Mouse (Mus musculus): ENCODE measurements around the gene Itch. TPM values are rescaled to one million over a fixed set of nuclear protein-coding genes. Genes with fewer than 3 reads are reported as not detected.

Gene Itch
- polyA plus RNA-seq, 1 experiment from 2014 or later, result 51.8 TPM

GRCm38 (mm10) chr2:155249588-155249987, 116.3 kb downstream of the Itch start:
- Histone ChIP-seq H3K27me3 (ENCODE audit: control insufficient read depth, insufficient read depth, low read length) (no peaks in the 10 kb centered on the region), H3K4me1 (ENCODE audit: control insufficient read depth, insufficient read depth, low read length) (no peaks in the 10 kb centered on the region), H3K4me2 (ENCODE audit: low read depth, severe bottlenecking) (no peak overlapping the region), H3K36me3 (ENCODE audit: control insufficient read depth, insufficient read depth, low read length) (peaks cover 29% of the 10 kb centered on the region), H3K9ac (ENCODE audit: low read length) (no peak overlapping the region), H3K4me3 (ENCODE audit: low read depth, low read length) (no peak overlapping the region), H3K9me3 (ENCODE audit: control insufficient read depth, low read length) (no peaks in the 10 kb centered on the region), H3K27ac (replicated peaks; ENCODE audit: low read depth, low read length) (no peak overlapping the region)
- DNase-seq (ENCODE audit: low spot score) (no peak), ATAC-seq (ENCODE audit: insufficient number of reproducible peaks, low FRiP score, low TSS enrichment, low read depth) (no peak)
- 95% methylated on average over 5 of the region's 5 CpGs for WGBS

- DNase-seq (ENCODE audit: low spot score) (no peak), ATAC-seq (ENCODE audit: insufficient number of reproducible peaks, low FRiP score, low TSS enrichment, low read depth) (no peak)
- H3K4me2 ChIP-seq (ENCODE audit: low read depth, severe bottlenecking), result no peak overlapping the region
- H3K27ac ChIP-seq (replicated peaks; ENCODE audit: low read depth, low read length), result no peak overlapping the region
- H3K27me3 ChIP-seq (ENCODE audit: control insufficient read depth, insufficient read depth, low read length), result no peaks in the 10 kb centered on the region
- H3K9me3 ChIP-seq (ENCODE audit: control insufficient read depth, low read length), result no peaks in the 10 kb centered on the region
- H3K4me1 ChIP-seq (ENCODE audit: control insufficient read depth, insufficient read depth, low read length), result no peaks in the 10 kb centered on the region
- no peak overlapping the region for H3K9ac ChIP-seq (ENCODE audit: low read length)
- no peaks in the 10 kb centered on the region for H3K36me3 ChIP-seq (ENCODE audit: control insufficient read depth, insufficient read depth, low read length)
- WGBS, result 85% methylated on average over 6 of the region's 6 CpGs
- no peak overlapping the region for H3K4me3 ChIP-seq (ENCODE audit: low read depth, low read length)
Observed at GRCm38 (mm10) chr2:155265526-155265925, 132.2 kb downstream of the Itch start.

- H3K27ac ChIP-seq (replicated peaks; ENCODE audit: low read depth, low read length), result no peak overlapping the region
- no peak overlapping the region for H3K4me3 ChIP-seq (ENCODE audit: low read depth, low read length)
- H3K9ac ChIP-seq (ENCODE audit: low read length), result no peak overlapping the region
- no peaks in the 10 kb centered on the region for H3K27me3 ChIP-seq (ENCODE audit: control insufficient read depth, insufficient read depth, low read length)
- no peaks in the 10 kb centered on the region for H3K9me3 ChIP-seq (ENCODE audit: control insufficient read depth, low read length)
- no peak overlapping the region for H3K4me2 ChIP-seq (ENCODE audit: low read depth, severe bottlenecking)
- H3K4me1 ChIP-seq (ENCODE audit: control insufficient read depth, insufficient read depth, low read length), result no peaks in the 10 kb centered on the region
- DNase-seq (ENCODE audit: low spot score) (no peak), ATAC-seq (ENCODE audit: insufficient number of reproducible peaks, low FRiP score, low TSS enrichment, low read depth) (no peak)
- WGBS, result 81% methylated on average over 5 of the region's 5 CpGs
- no peaks in the 10 kb centered on the region for H3K36me3 ChIP-seq (ENCODE audit: control insufficient read depth, insufficient read depth, low read length)
Observed at GRCm38 (mm10) chr2:155266896-155267295, 133.6 kb downstream of the Itch start.

GRCm38 (mm10) chr2:155271957-155272356, 138.6 kb downstream of the Itch start:
- Histone ChIP-seq H3K36me3 (ENCODE audit: control insufficient read depth, insufficient read depth, low read length) (no peaks in the 10 kb centered on the region), H3K9me3 (ENCODE audit: control insufficient read depth, low read length) (no peaks in the 10 kb centered on the region), H3K27me3 (ENCODE audit: control insufficient read depth, insufficient read depth, low read length) (no peaks in the 10 kb centered on the region), H3K4me1 (ENCODE audit: control insufficient read depth, insufficient read depth, low read length) (peaks cover under 1% of the 10 kb centered on the region; the same call in 1 of the 2 replicates), H3K27ac (replicated peaks; ENCODE audit: low read depth, low read length) (no peak overlapping the region), H3K4me2 (ENCODE audit: low read depth, severe bottlenecking) (no peak overlapping the region), H3K9ac (ENCODE audit: low read length) (no peak overlapping the region), H3K4me3 (ENCODE audit: low read depth, low read length) (no peak overlapping the region)
- WGBS, result 82% methylated on average over 6 of the region's 6 CpGs
- ATAC-seq (ENCODE audit: insufficient number of reproducible peaks, low FRiP score, low TSS enrichment, low read depth) (no peak), DNase-seq (ENCODE audit: low spot score) (no peak)

- 71% methylated on average over 10 of the region's 10 CpGs for WGBS
- DNase-seq (ENCODE audit: low spot score), result no peak
- Histone ChIP-seq H3K4me2 (ENCODE audit: low read depth, severe bottlenecking) (no peak overlapping the region), H3K27ac (replicated peaks; ENCODE audit: low read depth, low read length) (no peak overlapping the region), H3K27me3 (ENCODE audit: control insufficient read depth, insufficient read depth, low read length) (no peaks in the 10 kb centered on the region), H3K9ac (ENCODE audit: low read length) (no peak overlapping the region), H3K36me3 (ENCODE audit: control insufficient read depth, insufficient read depth, low read length) (no peaks in the 10 kb centered on the region), H3K4me1 (ENCODE audit: control insufficient read depth, insufficient read depth, low read length) (peaks cover 5% of the 10 kb centered on the region; the same call in 1 of the 2 replicates), H3K9me3 (ENCODE audit: control insufficient read depth, low read length) (no peaks in the 10 kb centered on the region), H3K4me3 (ENCODE audit: low read depth, low read length) (no peak overlapping the region)
- ATAC-seq (ENCODE audit: insufficient number of reproducible peaks, low FRiP score, low TSS enrichment, low read depth), result no peak
Observed at GRCm38 (mm10) chr2:155272396-155273170, 139.3 kb downstream of the Itch start.

GRCm38 (mm10) chr2:155273603-155274002, 140.3 kb downstream of the Itch start:
- no peak overlapping the region for H3K4me3 ChIP-seq (ENCODE audit: low read depth, low read length)

GRCm38 (mm10) chr2:155276195-155276594, 142.9 kb downstream of the Itch start, which contains the start of gene Map1lc3a:
Gene Map1lc3a, plus strand, starts transcription at chr2:155276297.
- H3K36me3 ChIP-seq (ENCODE audit: control insufficient read depth, insufficient read depth, low read length), result no peaks in the 10 kb centered on the region
- H3K4me2 ChIP-seq (ENCODE audit: low read depth, severe bottlenecking), result peak within 1 kb of the TSS; percentile 70
- H3K27ac ChIP-seq (replicated peaks; ENCODE audit: low read depth, low read length), result no peak within 1 kb of the TSS
- no peaks in the 10 kb centered on the region for H3K27me3 ChIP-seq (ENCODE audit: control insufficient read depth, insufficient read depth, low read length)
- no peaks in the 10 kb centered on the region for H3K9me3 ChIP-seq (ENCODE audit: control insufficient read depth, low read length)
- H3K4me1 ChIP-seq (ENCODE audit: control insufficient read depth, insufficient read depth, low read length), result peaks cover 5% of the 10 kb centered on the region; the same call in 1 of the 2 replicates
- ATAC-seq (ENCODE audit: insufficient number of reproducible peaks, low FRiP score, low TSS enrichment, low read depth) (peak; percentile 89), DNase-seq (ENCODE audit: low spot score) (peak; percentile 98)
- peak within 1 kb of the TSS; percentile 87 for H3K9ac ChIP-seq (ENCODE audit: low read length)
- H3K4me3 ChIP-seq (ENCODE audit: low read depth, low read length), result peak within 1 kb of the TSS; percentile 86
- WGBS, result under 1% methylated on average over 38 of the region's 47 CpGs

More at GRCm38 (mm10) chr2:155273603-155274002, 140.3 kb downstream of the Itch start:
- H3K9me3 ChIP-seq (ENCODE audit: control insufficient read depth, low read length), result no peaks in the 10 kb centered on the region
- no peaks in the 10 kb centered on the region for H3K36me3 ChIP-seq (ENCODE audit: control insufficient read depth, insufficient read depth, low read length)
- H3K27ac ChIP-seq (replicated peaks; ENCODE audit: low read depth, low read length), result no peak overlapping the region
- no peak for DNase-seq (ENCODE audit: low spot score)
- no peak overlapping the region for H3K9ac ChIP-seq (ENCODE audit: low read length)
- peaks cover 5% of the 10 kb centered on the region; the same call in 1 of the 2 replicates for H3K4me1 ChIP-seq (ENCODE audit: control insufficient read depth, insufficient read depth, low read length)
- no peak overlapping the region for H3K4me2 ChIP-seq (ENCODE audit: low read depth, severe bottlenecking)
- no peak for ATAC-seq (ENCODE audit: insufficient number of reproducible peaks, low FRiP score, low TSS enrichment, low read depth)
- 88% methylated on average over 8 of the region's 8 CpGs for WGBS
- H3K27me3 ChIP-seq (ENCODE audit: control insufficient read depth, insufficient read depth, low read length), result no peaks in the 10 kb centered on the region

Data from limb, embryonic 11.5 days (tissue).